Mouse (Mus musculus) testis, adult 2 months (tissue): ENCODE measurements around the gene Mgrn1. TPM values are rescaled to one million over a fixed set of nuclear protein-coding genes. Genes with fewer than 3 reads are reported as not detected.

Experiments
- H3K27ac ChIP-seq: fragments of 200-500 bp; 2 replicates; pipeline ENCODE4 v1.5.1; 2012; ENCODE audit warnings: low read depth, low read length; ENCODE audit not compliant: control insufficient read depth, insufficient read depth
- H3K27me3 ChIP-seq: fragments of 200-500 bp; 2 replicates; pipeline ENCODE4 v1.6.1; 2012; ENCODE audit warnings: mild to moderate bottlenecking, low read length, moderate library complexity; ENCODE audit not compliant: control insufficient read depth, insufficient read depth
- H3K36me3 ChIP-seq: fragments of 200-500 bp; 2 replicates; pipeline ENCODE4 v1.6.1; 2012; ENCODE audit warnings: mild to moderate bottlenecking, low read length; ENCODE audit not compliant: control insufficient read depth, insufficient read depth
- H3K4me1 ChIP-seq: fragments of 200-500 bp; 2 replicates; pipeline ENCODE4 v1.6.1; 2012; ENCODE audit warnings: low read length; ENCODE audit not compliant: control insufficient read depth, insufficient read depth
- H3K4me3 ChIP-seq: fragments of 200-500 bp; 2 replicates; pipeline ENCODE4 v1.5.1; 2012; ENCODE audit warnings: low read depth, mild to moderate bottlenecking, low read length, moderate library complexity, mixed read lengths; ENCODE audit not compliant: control insufficient read depth
- CTCF ChIP-seq: fragments of 200-500 bp; IDR thresholded peaks from 2 replicates; pipeline ENCODE4 v1.5.1; 2012; ENCODE audit warnings: low read depth, mild to moderate bottlenecking, inconsistent platforms, low read length, moderate library complexity; ENCODE audit not compliant: control insufficient read depth, insufficient read depth, insufficient replicate concordance
- POLR2A ChIP-seq: fragments of 200-500 bp; IDR thresholded peaks from 2 replicates; pipeline ENCODE4 v1.6.1; 2012; ENCODE audit warnings: low read depth, mild to moderate bottlenecking, inconsistent platforms, low read length, moderate library complexity; ENCODE audit not compliant: control insufficient read depth
- polyA plus RNA-seq: library from polyadenylated mRNA; depleted of rRNA; stranded (reverse); fragments of >200 nt; gene quantifications from 2 replicates; pipeline ENCODE4 v1.2.3, GENCODE M21; 2012

Mgrn1 gene
- polyA plus RNA-seq, 1 experiment, result 29.6 TPM

DNA sequence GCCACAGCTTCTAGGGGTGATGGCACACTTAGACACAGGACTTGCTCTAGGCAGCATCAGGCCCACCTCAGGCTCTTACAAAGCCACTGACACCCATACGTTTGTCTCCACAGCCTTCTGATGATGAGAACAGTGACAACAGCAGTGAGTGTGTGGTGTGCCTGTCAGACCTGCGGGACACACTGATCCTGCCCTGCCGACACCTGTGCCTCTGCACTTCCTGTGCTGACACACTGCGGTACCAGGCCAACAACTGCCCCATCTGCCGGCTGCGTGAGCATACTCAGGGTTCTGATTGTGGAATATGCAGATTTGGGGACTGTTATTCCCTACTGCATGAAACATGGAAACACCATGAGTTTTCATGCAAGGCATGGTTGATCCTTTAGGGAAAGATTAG, 36.4 kb downstream of the Mgrn1 start:
- H3K27ac ChIP-seq, result no peak overlapping the region
- H3K4me3 ChIP-seq, result no peak overlapping the region
- no peaks in the 10 kb centered on the region for H3K4me1 ChIP-seq
- H3K36me3 ChIP-seq, result no peaks in the 10 kb centered on the region; the same call in none of the 2 replicates
- TF ChIP-seq POLR2A (no peak), CTCF (no peak)
- no peaks in the 10 kb centered on the region for H3K27me3 ChIP-seq

DNA sequence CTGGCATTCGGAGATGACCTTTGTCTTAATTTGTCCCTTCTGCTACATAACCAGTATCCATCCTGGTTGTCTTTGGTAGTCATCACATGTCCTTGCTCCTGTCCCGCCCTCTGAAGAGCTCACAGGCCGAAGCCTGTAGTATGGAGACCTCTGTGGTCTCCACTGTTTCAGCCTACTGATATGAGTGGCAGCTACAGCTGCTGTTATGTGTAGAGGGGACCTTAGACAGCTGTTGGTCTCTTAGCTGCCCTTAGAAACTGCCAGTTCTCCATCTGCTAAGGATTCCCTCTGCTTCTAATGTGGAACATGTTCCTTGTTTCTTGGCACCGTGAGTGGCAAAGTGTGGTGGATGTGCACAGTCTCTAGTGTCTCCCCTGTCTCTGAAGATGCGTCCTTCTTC, 37.9 kb downstream of the Mgrn1 start:
- Histone ChIP-seq H3K27me3 (no peaks in the 10 kb centered on the region), H3K4me1 (no peaks in the 10 kb centered on the region), H3K36me3 (no peaks in the 10 kb centered on the region; the same call in none of the 2 replicates), H3K4me3 (no peak overlapping the region), H3K27ac (no peak overlapping the region)
- TF ChIP-seq CTCF, result no peak
- TF ChIP-seq POLR2A, result no peak

DNA sequence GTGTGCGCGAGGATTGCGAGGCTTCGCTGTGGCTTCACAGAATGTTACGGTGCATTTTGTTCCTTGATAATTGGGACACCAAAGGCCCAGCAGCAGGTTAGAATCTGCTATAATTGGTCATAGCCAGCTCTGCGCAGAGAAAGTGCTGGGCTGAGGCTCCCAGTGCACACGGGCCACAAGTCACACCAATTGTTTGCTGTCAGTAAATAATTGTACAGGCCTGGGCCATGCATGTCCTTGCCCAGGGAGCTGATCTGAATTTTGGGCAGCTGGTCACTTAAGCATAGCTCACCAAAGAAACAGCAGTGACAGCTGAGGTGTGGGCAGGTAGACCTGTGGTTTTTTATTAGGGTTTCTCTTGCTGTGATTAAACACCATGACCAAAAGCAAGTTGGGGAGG, 41.9 kb downstream of the Mgrn1 start:
- Histone ChIP-seq H3K27me3 (no peaks in the 10 kb centered on the region), H3K4me3 (no peak overlapping the region), H3K36me3 (peaks cover 3% of the 10 kb centered on the region), H3K4me1 (no peaks in the 10 kb centered on the region), H3K27ac (no peak overlapping the region)
- TF ChIP-seq CTCF (no peak), POLR2A (no peak)

DNA sequence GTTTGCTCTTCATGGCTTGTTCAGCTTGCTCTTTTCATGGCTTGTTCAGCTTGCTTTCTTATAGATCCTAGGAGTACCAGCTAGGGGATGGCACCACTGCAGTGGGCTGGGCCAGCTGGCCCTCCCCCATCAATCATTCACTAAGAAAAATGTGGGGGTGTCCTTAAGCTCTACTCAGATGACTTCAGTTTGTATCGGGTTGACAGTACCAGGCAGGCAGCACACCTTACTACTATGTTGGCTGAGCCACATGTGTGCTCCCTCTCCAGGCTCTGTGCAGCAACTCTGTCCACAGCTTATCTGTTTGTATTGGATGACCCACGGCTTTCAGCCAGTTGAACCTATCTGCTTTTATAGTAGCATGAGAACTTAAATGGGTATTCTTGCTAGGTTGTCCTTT, 42.4 kb downstream of the Mgrn1 start:
- peaks cover 3% of the 10 kb centered on the region for H3K36me3 ChIP-seq

DNA sequence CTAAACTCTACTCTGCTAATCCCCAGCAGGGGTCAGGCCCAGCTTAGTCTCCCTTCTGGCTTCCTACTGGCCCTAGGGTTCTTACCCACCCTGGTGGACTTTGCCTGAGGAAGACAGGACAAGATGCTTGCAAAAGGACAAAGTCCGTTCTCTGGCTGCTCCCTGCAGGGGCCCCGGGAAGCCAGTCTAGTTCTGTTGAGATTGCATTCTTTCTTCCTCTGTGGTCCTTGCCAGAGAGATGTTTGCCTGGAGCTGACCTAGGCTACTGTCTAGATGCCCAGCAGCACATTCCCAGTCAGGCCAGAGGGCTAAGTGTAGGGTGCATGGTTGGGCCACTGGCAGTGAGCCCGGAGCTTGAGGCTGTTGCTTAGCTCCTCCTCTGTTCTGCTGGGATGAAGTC, 46.4 kb downstream of the Mgrn1 start:
- Histone ChIP-seq H3K27ac (no peak overlapping the region), H3K36me3 (peaks cover 5% of the 10 kb centered on the region), H3K4me1 (peaks cover 9% of the 10 kb centered on the region), H3K27me3 (no peaks in the 10 kb centered on the region), H3K4me3 (no peak overlapping the region)
- TF ChIP-seq POLR2A (no peak), CTCF (no peak)

More for the DNA sequence above, 42.4 kb downstream of the Mgrn1 start:
- no peaks in the 10 kb centered on the region for H3K27me3 ChIP-seq
- H3K27ac ChIP-seq, result no peak overlapping the region
- TF ChIP-seq CTCF (no peak), POLR2A (no peak)
- no peak overlapping the region for H3K4me3 ChIP-seq
- no peaks in the 10 kb centered on the region for H3K4me1 ChIP-seq

DNA sequence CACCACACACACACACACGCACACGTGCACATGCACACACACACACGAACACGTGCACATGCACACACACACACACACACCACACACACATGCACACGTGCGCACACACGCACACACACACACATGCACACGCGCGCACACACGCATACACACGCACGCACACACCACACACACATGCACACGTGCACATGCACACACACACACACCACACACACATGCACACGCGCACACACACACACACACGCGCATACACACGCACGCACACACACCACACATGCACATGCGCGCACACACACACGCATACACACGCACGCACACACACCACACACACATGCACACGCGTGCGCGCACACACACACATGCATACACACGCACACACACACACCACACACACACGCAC, 49.4 kb downstream of the Mgrn1 start:
- Histone ChIP-seq H3K36me3 (peaks cover 3% of the 10 kb centered on the region; the same call in 1 of the 2 replicates), H3K4me3 (no peak overlapping the region), H3K27me3 (no peaks in the 10 kb centered on the region), H3K27ac (no peak overlapping the region), H3K4me1 (peaks cover 29% of the 10 kb centered on the region)
- TF ChIP-seq CTCF (0 out of 2 replicates have a peak, but pooled peaks have one; percentile 5), POLR2A (peak; percentile 40; the same call in 1 of the 2 replicates)

DNA sequence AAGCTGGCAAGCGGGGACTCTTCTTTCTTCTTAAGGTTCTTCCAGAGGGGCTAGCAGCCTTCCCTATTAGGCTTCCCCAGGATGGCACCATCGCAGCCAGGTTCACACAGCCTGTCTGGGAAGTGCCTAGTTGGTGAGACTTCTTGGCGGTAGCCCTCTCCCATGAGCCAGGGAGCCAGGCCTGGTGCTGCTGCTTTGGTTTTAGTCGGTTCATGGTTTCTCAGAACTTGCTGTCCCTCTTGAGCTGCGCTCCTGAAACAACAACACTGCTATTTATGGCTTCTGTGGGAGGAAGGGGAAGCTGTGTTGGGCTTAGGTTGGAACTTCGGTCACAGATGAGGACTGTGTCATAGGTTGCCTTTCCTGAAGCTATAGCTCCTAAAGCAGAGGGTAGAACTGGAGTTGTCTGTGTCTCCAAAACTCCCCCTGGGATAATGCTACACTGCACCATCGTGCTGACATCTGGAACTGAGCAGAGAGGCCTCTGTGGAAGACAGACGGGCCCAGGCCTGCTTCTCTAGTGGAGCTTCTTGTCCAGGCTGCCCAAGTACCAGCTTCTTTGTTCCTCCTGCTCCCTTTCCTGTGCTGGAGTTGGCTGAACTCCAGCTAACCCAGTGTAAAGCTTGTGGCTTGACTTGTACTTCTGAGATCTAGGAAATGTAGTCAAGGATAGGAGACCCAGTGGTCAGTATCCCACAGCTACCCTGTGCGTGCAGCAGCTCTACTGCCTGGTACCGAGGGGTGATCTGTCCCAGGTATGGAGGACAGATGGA, 50.1 kb downstream of the Mgrn1 start:
- Histone ChIP-seq H3K4me1 (peaks cover 29% of the 10 kb centered on the region), H3K4me3 (no peak overlapping the region), H3K36me3 (peaks cover 3% of the 10 kb centered on the region; the same call in 1 of the 2 replicates), H3K27me3 (no peaks in the 10 kb centered on the region), H3K27ac (no peak overlapping the region; the same call in 1 of the 2 replicates)
- TF ChIP-seq CTCF (no peak), POLR2A (no peak)
